Mouse (Mus musculus) inflammation-experienced regulatory T-cells, adult 16 weeks (primary cell): ENCODE results near the gene Cdsn. TPM values are rescaled to one million over a fixed set of nuclear protein-coding genes. Genes with fewer than 3 reads are reported as not detected.

ENCODE experiments used
- polyA plus RNA-seq: library from polyadenylated mRNA; unstranded; fragments of 100-300 nt; shearing (Covaris generic); gene quantifications from one replicate; pipeline ENCODE4 v1.2.1, GENCODE M21; 2017

Cdsn gene
- not detected for polyA plus RNA-seq

GRCm38 (mm10) chr17:35551881-35552414 is at the start of gene Cdsn:
TSS of gene Cdsn (plus strand) at chr17:35552128.

GRCm38 (mm10) chr17:35505776-35506175 is 46.2 kb upstream of the Cdsn start, which contains the start of gene Pou5f1:
TSS of gene Pou5f1 (plus strand) at chr17:35506018.

GRCm38 (mm10) chr17:35516652-35517500 is 35.1 kb upstream of the Cdsn start, which contains the start of the genes Tcf19 and Cchcr1:
TSS of gene Tcf19 (minus strand) at chr17:35516824.
TSS of gene Cchcr1 (plus strand) at chr17:35517100.

GRCm38 (mm10) chr17:35532901-35533300 is 19.0 kb upstream of the Cdsn start, which contains the start of gene Psors1c2:
TSS of gene Psors1c2 (plus strand) at chr17:35533201.

GRCm38 (mm10) chr17:35567150-35567549 is 15.2 kb downstream of the Cdsn start, which contains the start of gene 2300002M23Rik:
TSS of gene 2300002M23Rik (plus strand) at chr17:35567450.

GRCm38 (mm10) chr17:35601249-35601648 is 49.3 kb downstream of the Cdsn start, which contains the start of gene Sfta2:
TSS of gene Sfta2 (plus strand) at chr17:35601549.

Other genes starting within 250 kb of the Cdsn start
- gene H2-Q1, start 231.7 kb upstream of the Cdsn start, polyA plus RNA-seq, result 0.34 TPM
- gene H2-Q2, start 209.9 kb upstream of the Cdsn start, polyA plus RNA-seq, result 20.6 TPM
- gene H2-Q4, start 172.5 kb upstream of the Cdsn start, polyA plus RNA-seq, result 36.3 TPM
- 1,066 TPM for gene H2-Q6, start 127.3 kb upstream of the Cdsn start, polyA plus RNA-seq
- gene H2-Q7, start 113.0 kb upstream of the Cdsn start, polyA plus RNA-seq, result 2,802 TPM
- 30.8 TPM for gene H2-Q10, start 82.0 kb upstream of the Cdsn start, polyA plus RNA-seq
- gene Pou5f1, start 46.1 kb upstream of the Cdsn start, polyA plus RNA-seq, result 0.22 TPM
- 22.1 TPM for gene Tcf19, start 35.3 kb upstream of the Cdsn start, polyA plus RNA-seq
- gene Cchcr1, start 35.0 kb upstream of the Cdsn start, polyA plus RNA-seq, result 13.2 TPM
- gene Psors1c2, start 18.9 kb upstream of the Cdsn start, polyA plus RNA-seq, result not detected
- not detected for gene 2300002M23Rik, start 15.3 kb downstream of the Cdsn start, polyA plus RNA-seq
- not detected for gene Sfta2, start 49.4 kb downstream of the Cdsn start, polyA plus RNA-seq
- not detected for gene Gm9573, start 74.5 kb downstream of the Cdsn start, polyA plus RNA-seq
- gene Mucl3, start 91.6 kb downstream of the Cdsn start, polyA plus RNA-seq, result 0.15 TPM
- gene Vars2, start 115.5 kb downstream of the Cdsn start, polyA plus RNA-seq, result 33.5 TPM
- gene Gtf2h4, start 121.6 kb downstream of the Cdsn start, polyA plus RNA-seq, result 27.5 TPM
- 8.4 TPM for gene Ddr1, start 152.5 kb downstream of the Cdsn start, polyA plus RNA-seq